Mouse (Mus musculus): ENCODE measurements around the gene H2-M10.2.

H2-M10.2 gene

GRCm38 (mm10) chr17:36286390-36286789 lies at the start of gene H2-M10.2:
Gene H2-M10.2, minus strand, starts transcription at chr17:36286490.
- DNase-seq (ENCODE audit: low read depth, low spot score), result no peak

- no peak for DNase-seq (ENCODE audit: low read depth, low spot score)
Observed at GRCm38 (mm10) chr17:36326055-36326454, 39.8 kb upstream of the H2-M10.2 start, which contains the start of gene H2-M10.1. Gene H2-M10.1, minus strand, starts transcription at chr17:36326155.

GRCm38 (mm10) chr17:36315689-36316253 lies 29.5 kb upstream of the H2-M10.2 start:
- DNase-seq (ENCODE audit: low read depth, low spot score), result peak; percentile 1

GRCm38 (mm10) chr17:36315041-36315688 lies 28.9 kb upstream of the H2-M10.2 start:
- peak; percentile 38 for DNase-seq (ENCODE audit: low read depth, low spot score)

- DNase-seq (ENCODE audit: low read depth, low spot score), result peak; percentile 58
Observed at GRCm38 (mm10) chr17:36314511-36314910, 28.2 kb upstream of the H2-M10.2 start.

- no peak for DNase-seq (ENCODE audit: low read depth, low spot score)
Observed at GRCm38 (mm10) chr17:36309293-36309692, 23.0 kb upstream of the H2-M10.2 start.

- DNase-seq (ENCODE audit: low read depth, low spot score), result peak; percentile 60
Observed at GRCm38 (mm10) chr17:36308855-36309254, 22.6 kb upstream of the H2-M10.2 start.

GRCm38 (mm10) chr17:36281521-36282245 lies 4.6 kb downstream of the H2-M10.2 start:
- DNase-seq (ENCODE audit: low read depth, low spot score), result no peak

- no peak for DNase-seq (ENCODE audit: low read depth, low spot score)
Observed at GRCm38 (mm10) chr17:36274776-36275175, 11.5 kb downstream of the H2-M10.2 start.

GRCm38 (mm10) chr17:36273796-36274195 lies 12.5 kb downstream of the H2-M10.2 start:
- no peak for DNase-seq (ENCODE audit: low read depth, low spot score)

GRCm38 (mm10) chr17:36272643-36273366 lies 13.5 kb downstream of the H2-M10.2 start:
- no peak for DNase-seq (ENCODE audit: low read depth, low spot score)

GRCm38 (mm10) chr17:36271586-36272256 lies 14.6 kb downstream of the H2-M10.2 start, which contains the start of gene Trim39:
Gene Trim39, minus strand, starts transcription at chr17:36272247.
- DNase-seq (ENCODE audit: low read depth, low spot score), result peak; percentile 77

- peak; percentile 86 for DNase-seq (ENCODE audit: low read depth, low spot score)
Observed at GRCm38 (mm10) chr17:36270956-36271585, 15.2 kb downstream of the H2-M10.2 start.

- DNase-seq (ENCODE audit: low read depth, low spot score), result no peak
Observed at GRCm38 (mm10) chr17:36265834-36266233, 20.5 kb downstream of the H2-M10.2 start.

GRCm38 (mm10) chr17:36264273-36264925 lies 21.9 kb downstream of the H2-M10.2 start:
- no peak for DNase-seq (ENCODE audit: low read depth, low spot score)

- no peak for DNase-seq (ENCODE audit: low read depth, low spot score)
Observed at GRCm38 (mm10) chr17:36261511-36262166, 24.7 kb downstream of the H2-M10.2 start.

- DNase-seq (ENCODE audit: low read depth, low spot score), result no peak
Observed at GRCm38 (mm10) chr17:36257969-36258368, 28.3 kb downstream of the H2-M10.2 start, which contains the start of gene Rpp21. Gene Rpp21, minus strand, starts transcription at chr17:36258069.

- peak; percentile 65 for DNase-seq (ENCODE audit: low read depth, low spot score)
Observed at GRCm38 (mm10) chr17:36257241-36257947, 28.9 kb downstream of the H2-M10.2 start.

- DNase-seq (ENCODE audit: low read depth, low spot score), result peak; percentile 10
Observed at GRCm38 (mm10) chr17:36253087-36253600, 33.1 kb downstream of the H2-M10.2 start.
